Mouse (Mus musculus): ENCODE results near the gene 1700049E17Rik2.
"Not testable (repeated sequence)": the region's sequence is repeated elsewhere in the genome, so short reads cannot be mapped to it uniquely, and the experiment has no call there.

The 1700049E17Rik2 gene

DNA sequence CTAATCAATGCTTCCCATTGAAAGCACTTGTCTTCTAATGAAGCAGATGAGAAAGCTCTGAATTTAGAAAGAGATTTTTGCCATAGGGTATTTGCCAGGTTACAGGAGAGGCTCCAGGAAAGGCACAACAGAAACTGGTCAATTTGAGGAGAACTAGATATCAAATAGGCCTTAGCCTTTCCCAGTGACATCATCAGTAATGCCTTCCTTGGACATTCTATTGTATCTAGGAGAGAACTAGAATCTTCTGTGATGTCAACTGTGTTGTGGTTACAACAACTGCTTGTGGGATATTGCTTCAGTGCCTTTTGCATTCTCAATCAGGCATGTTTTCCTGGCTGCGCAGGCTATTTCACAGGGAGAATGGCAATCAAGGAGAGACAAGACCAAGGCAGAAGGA, at the start of gene 1700049E17Rik2:
1700049E17Rik2 (plus strand) TSS at position 301 of the 400 bp plus-strand sequence.
- TF ChIP-seq GATA4 (IDR thresholded peaks at IDR 0.05; ENCODE audit: insufficient replicate concordance, low read length) = not testable (repeated sequence)

DNA sequence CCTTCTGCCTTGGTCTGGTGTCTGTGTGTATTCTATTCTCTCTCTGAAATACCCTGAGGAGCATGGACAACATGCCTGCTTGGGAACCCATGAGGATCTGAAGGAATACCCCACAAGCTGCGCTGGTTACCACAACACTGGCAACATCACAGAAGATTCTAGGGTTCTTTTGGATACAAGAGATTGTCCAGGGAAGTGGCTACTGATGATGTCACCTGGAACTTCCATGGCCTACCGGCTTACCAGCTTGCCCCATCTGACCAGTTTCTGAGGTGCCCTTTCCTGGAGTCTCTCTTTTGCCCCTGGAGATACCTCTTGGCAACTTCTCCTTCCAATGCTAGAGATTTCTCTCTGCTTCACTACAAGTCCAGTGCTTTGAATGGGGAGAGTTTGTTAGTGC, 17.5 kb upstream of the 1700049E17Rik2 start, which contains the start of gene Gm7970:
Gm7970 (minus strand) TSS at position 101 of the 400 bp plus-strand sequence.
- not testable (repeated sequence) for TF ChIP-seq GATA4 (IDR thresholded peaks at IDR 0.05; ENCODE audit: insufficient replicate concordance, low read length)

DNA sequence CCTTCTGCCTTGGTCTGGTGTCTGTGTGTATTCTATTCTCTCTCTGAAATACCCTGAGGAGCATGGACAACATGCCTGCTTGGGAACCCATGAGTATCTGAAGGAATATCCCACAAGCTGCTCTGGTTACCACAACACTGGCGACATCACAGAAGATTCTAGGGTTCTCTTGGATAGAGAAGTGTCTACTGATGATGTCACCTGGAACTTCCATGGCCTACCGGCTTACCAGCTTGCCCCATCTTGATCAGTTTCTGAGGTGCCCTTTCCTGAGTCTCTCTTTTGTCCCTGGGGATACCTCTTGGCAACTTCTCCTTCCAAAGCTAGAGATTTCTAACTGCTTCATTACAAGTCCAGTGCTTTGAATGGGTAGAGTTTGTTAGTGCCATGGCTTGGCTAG, 51.5 kb downstream of the 1700049E17Rik2 start, which contains the start of gene Gm3072:
Gm3072 (minus strand) TSS at position 101 of the 400 bp plus-strand sequence.
- TF ChIP-seq GATA4 (IDR thresholded peaks at IDR 0.05; ENCODE audit: insufficient replicate concordance, low read length) = not testable (repeated sequence)
